Mouse (Mus musculus) effector memory CD4-positive, alpha-beta T cell, adult 7 months (primary cell): Measurements from ENCODE around the gene Pbld1. TPM values are rescaled to one million over a fixed set of nuclear protein-coding genes. Genes with fewer than 3 reads are reported as not detected.

Experiments used
- polyA plus RNA-seq: library from polyadenylated mRNA; unstranded; fragments of 100-300 nt; shearing (Covaris generic); gene quantifications from one replicate; pipeline ENCODE4 v1.2.1, GENCODE M21; 2017

The Pbld1 gene
- not detected for polyA plus RNA-seq

DNA sequence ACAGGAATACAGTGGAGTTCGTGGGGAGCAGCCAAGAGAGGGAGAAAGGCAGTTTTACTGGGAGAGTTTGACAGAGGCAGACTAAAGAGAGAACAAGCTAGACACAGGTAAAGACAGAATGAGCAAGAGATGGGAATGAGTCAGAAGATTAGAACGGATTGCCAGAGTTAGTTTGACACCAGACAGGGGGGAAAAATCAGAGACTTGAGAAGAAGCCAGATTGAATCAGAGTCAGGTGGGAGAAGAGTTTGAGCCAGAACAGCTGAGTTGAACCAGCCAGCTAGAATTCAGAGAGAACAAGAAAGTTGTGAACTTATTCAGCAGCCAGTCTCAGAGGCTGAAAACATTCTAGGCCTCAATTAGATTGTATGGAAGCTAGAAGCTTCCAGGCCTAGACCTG lies at the start of gene Pbld1:
TSS of gene Pbld1 (plus strand) at position 301 of the 400 bp plus-strand sequence.

DNA sequence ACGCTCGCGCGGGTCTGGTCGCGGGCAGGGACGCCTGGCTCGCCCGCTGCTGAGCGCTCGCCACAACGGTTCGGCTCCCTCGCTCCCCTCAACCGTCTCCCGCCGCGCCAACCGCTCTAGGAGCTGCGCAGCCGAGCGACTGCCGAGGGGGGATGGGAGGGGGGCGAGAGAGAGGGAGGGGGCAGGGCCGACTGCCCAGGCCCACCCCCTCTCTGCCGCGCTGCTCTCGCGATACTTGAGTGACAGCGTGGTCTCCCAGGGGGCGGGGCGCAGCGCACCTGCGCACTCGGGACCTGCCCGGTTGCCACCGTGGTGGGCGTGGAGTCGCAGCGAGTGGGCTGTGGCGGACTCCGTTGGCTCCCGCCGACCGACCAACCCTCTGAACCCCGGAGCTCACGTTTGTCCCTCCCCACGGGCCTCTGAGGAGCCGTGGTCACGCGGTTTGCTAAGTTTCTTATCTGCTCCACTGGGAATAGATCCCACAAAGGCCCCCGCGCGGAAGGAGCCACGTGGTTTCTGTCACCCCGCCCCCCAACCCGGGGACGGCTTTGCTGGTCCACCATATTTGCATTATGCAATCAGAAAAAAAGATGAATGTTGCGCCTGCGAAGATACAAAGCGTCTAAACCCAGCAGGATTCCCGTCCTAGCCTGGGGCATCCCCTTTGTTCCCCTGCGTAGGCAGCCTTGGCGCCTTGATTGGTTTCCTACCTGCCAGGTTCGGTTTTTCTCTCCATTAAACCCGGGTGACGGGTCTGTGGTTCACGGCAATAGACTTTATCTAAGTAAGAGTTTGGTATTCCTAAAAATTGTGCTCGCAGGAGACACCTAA lies 36.0 kb upstream of the Pbld1 start, which contains the start of the genes Hnrnph3 and Pbld2:
TSS of gene Hnrnph3 (minus strand) at position 469 of the 831 bp plus-strand sequence.
TSS of gene Pbld2 (plus strand) at position 567 of the 831 bp plus-strand sequence.

DNA sequence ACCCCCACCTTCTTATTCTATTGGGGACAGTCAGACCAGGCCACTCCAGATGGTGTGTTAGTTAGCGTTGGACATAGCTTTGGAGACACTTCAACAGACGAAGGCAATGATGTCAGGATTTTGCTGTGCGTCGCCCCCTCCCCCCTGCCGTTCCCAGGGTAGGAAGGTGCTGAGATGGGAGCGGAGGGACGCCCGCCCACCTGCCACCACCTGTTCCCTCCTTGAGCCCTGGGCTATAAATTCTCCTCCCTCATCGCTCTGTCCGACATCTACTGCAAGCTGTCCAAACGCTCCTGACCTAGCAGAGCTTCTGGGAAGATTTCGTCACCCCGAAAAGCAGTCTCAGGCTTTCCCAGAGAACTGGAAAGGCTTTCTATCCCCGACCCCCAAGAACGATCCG lies 39.6 kb downstream of the Pbld1 start, which contains the start of gene Atoh7:
TSS of gene Atoh7 (plus strand) at position 131 of the 400 bp plus-strand sequence.

Other genes with a start within 250 kb of the Pbld1 start
- 1.3 TPM for gene Tet1, start 151.2 kb upstream of the Pbld1 start, polyA plus RNA-seq
- gene Slc25a16, start 139.5 kb upstream of the Pbld1 start, polyA plus RNA-seq = 11.1 TPM
- 0.74 TPM for gene Dna2, start 113.1 kb upstream of the Pbld1 start, polyA plus RNA-seq
- gene Rufy2, start 79.9 kb upstream of the Pbld1 start, polyA plus RNA-seq = 33.7 TPM
- gene Hnrnph3, start 35.9 kb upstream of the Pbld1 start, polyA plus RNA-seq = 85.4 TPM
- 0.91 TPM for gene Pbld2, start 35.8 kb upstream of the Pbld1 start, polyA plus RNA-seq
- not detected for gene Atoh7, start 39.5 kb downstream of the Pbld1 start, polyA plus RNA-seq
- gene Mypn, start 143.8 kb downstream of the Pbld1 start, polyA plus RNA-seq = 0.59 TPM
- gene Herc4, start 183.6 kb downstream of the Pbld1 start, polyA plus RNA-seq = 88.0 TPM